Mouse (Mus musculus) intestine, postnatal 0 days (tissue): Measurements from ENCODE around the gene Cenpe. TPM values are rescaled to one million over a fixed set of nuclear protein-coding genes. Genes with fewer than 3 reads are reported as not detected.
"Not testable (repeated sequence)": the region's sequence is repeated elsewhere in the genome, so short reads cannot be mapped to it uniquely, and the experiment has no call there.

ENCODE experiments used
- ATAC-seq: fragments of 200-750 bp; cut with Nextera tagmentation; 2 replicates; pipeline ENCODE4 v1.8.0; 2017; ENCODE audit warnings: mild to moderate bottlenecking, moderate TSS enrichment, moderate library complexity
- H3K27ac ChIP-seq: fragments of 300-500 bp; sonication (generic); 2 replicates; pipeline ENCODE4 v1.5.1; 2014; ENCODE audit warnings: mild to moderate bottlenecking, low read depth, low read length, moderate library complexity
- H3K27me3 ChIP-seq: fragments of 300-500 bp; sonication (generic); replicated peaks from 2 replicates; pipeline ENCODE4 v1.6.1; 2014; ENCODE audit warnings: low read length, mixed read lengths; ENCODE audit not compliant: control insufficient read depth, insufficient read depth
- H3K36me3 ChIP-seq: fragments of 300-500 bp; sonication (generic); 2 replicates; pipeline ENCODE4 v1.6.1; 2014; ENCODE audit warnings: mild to moderate bottlenecking, moderate library complexity; ENCODE audit not compliant: control insufficient read depth, insufficient read depth
- H3K4me1 ChIP-seq: fragments of 300-500 bp; sonication (generic); replicated peaks from 2 replicates; pipeline ENCODE4 v1.6.1; 2014; ENCODE audit warnings: antibody characterized with exemption, low read length, mixed read lengths; ENCODE audit not compliant: control insufficient read depth, insufficient read depth
- H3K4me2 ChIP-seq: fragments of 300-500 bp; sonication (generic); replicated peaks from 2 replicates; pipeline ENCODE4 v1.6.1; 2014; ENCODE audit warnings: low read depth, mild to moderate bottlenecking, moderate library complexity
- H3K4me3 ChIP-seq: fragments of 300-500 bp; sonication (generic); 2 replicates; pipeline ENCODE4 v1.5.1; 2014; ENCODE audit warnings: low read depth, low read length
- H3K9ac ChIP-seq: fragments of 300-500 bp; sonication (generic); 2 replicates; pipeline ENCODE4 v1.6.1; 2014; ENCODE audit warnings: mild to moderate bottlenecking, low read depth, low read length
- H3K9me3 ChIP-seq: fragments of 300-500 bp; sonication (generic); 2 replicates; pipeline ENCODE4 v1.6.1; 2016; ENCODE audit warnings: mixed run types; ENCODE audit not compliant: control insufficient read depth
- CTCF ChIP-seq: sonication (generic); IDR thresholded peaks from 2 replicates; pipeline ENCODE4 v1.5.1; 2016; ENCODE audit warnings: low read depth, mild to moderate bottlenecking, control low read depth, antibody characterized with exemption, moderate library complexity
- WGBS: fragments of 180-500 bp; shearing (Covaris S2); extraction: QIAGEN DNeasy Blood & Tissue Kit; methylation state at CpG from one replicate; pipeline ENCODE4 v1.1.7; 2014; 5-methylcytosine and 5-hydroxymethylcytosine counted together
- polyA plus RNA-seq: library from polyadenylated mRNA; unstranded; fragments of >200 nt; fragmentation: Nextera tagmentation; extraction: Ambion mirVana; gene quantifications from 2 replicates; pipeline ENCODE4 v1.2.1, GENCODE M21; 2015

Gene Cenpe
- 5.4 and 5.6 TPM in 2 replicates for polyA plus RNA-seq

DNA sequence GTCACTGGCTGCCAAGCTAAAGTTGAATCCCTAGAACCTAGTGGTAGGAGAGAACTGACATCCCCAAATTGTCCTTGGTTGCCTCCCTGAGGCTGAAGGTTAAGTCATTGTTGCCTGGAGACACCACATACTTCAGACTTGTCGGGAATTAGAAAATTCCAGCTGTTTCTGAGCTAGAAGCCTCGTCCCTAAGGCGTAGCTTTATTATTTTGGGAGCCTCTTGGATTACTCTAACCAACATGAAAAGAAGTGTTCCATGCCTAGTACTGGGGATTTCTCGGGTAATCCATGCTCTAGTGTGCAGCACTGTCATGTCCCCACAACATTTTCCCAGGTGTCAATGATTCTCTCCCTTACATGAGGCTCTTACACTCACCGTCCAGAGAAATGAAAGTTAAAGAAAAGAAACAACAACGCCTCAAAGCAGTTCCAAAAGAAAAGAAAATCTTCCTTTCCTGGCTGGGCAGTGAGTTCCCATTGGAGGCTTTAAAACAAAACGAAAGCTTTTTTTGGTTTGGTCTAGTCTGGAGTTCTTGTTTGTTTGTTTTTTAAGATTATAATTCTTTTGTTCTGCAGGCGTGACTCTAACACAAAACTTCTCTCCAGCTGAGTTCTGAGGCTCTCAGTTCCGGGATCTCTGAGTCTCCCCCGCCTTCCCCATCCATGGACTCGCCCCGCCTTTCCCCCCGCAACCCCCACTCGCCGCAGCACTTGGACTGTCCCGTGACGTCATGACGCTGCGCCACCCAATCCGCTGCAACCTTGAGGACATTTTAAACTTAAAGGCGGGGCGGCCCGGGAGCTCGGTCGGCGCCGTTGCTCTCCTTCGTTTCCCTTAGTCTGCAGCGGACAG is at the start of gene Cenpe:
Gene Cenpe, plus strand, starts transcription at position 733 of the 853 bp plus-strand sequence.
- 2% methylated on average over 29 of the region's 29 CpGs for WGBS
- Histone ChIP-seq H3K9ac (peak within 1 kb of the TSS; percentile 52), H3K36me3 (peaks cover 10% of the 10 kb centered on the region; the same call in 1 of the 2 replicates), H3K9me3 (no peaks in the 10 kb centered on the region), H3K4me3 (peak within 1 kb of the TSS; percentile 88), H3K27me3 (no peaks in the 10 kb centered on the region), H3K4me1 (peaks cover 4% of the 10 kb centered on the region; the same call in 1 of the 2 replicates), H3K27ac (0 out of 2 replicates have a peak within 1 kb of the TSS, but pooled peaks have one; percentile 16), H3K4me2 (peak within 1 kb of the TSS; percentile 76)
- TF ChIP-seq CTCF, result peak; percentile 25
- ATAC-seq, result peak; percentile 95

DNA sequence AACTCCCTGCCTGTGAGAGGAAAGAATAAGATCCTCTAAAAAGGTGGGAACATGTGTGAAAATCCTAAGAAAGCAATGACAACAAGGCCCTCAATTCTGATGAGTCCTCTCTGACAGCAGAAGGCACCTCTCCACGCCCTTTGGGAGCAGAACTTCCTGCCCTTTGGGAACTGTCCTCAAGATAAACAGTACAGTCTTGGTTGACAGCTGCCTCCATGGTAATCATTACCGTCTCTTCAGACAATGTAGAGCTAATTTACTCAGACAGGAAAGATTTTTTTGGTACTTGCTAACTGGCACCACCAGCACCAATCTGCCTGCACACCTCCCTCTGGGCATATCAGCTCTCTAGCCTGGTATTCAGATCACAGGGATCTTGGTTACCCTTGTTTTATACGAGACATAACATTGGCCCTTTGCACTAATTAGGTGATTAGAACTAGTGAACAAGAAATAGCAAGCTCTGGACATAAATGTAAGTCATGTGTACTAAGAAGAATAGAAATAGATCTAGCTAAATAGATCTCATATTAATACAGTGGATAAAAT is 40.4 kb upstream of the Cenpe start:
- Histone ChIP-seq H3K4me1 (no peaks in the 10 kb centered on the region), H3K27me3 (no peaks in the 10 kb centered on the region), H3K9me3 (no peaks in the 10 kb centered on the region), H3K9ac (no peak overlapping the region), H3K27ac (no peak overlapping the region), H3K4me2 (no peak overlapping the region), H3K4me3 (no peak overlapping the region), H3K36me3 (no peaks in the 10 kb centered on the region)
- WGBS, result 51% methylated on average over 3 of the region's 3 CpGs
- no peak for ATAC-seq
- no peak for TF ChIP-seq CTCF

DNA sequence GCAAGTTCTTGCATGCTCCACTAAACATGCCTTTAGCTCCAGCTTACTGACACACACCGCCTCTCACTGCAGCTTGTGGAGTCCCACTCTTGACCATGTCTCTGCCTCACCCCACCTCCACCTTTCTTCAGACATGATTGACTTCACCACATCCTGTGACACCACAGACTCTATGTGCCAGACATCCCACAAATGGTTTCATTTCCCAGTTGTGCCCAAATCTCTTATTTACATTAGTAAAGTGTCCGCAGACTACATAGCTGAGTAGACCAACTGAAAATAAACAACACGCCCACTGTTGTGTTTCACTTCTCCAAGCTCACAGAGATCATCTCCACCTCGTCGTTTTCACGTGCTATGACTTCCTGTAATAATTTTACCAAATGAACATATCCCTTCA is 20.5 kb upstream of the Cenpe start:
- no peaks in the 10 kb centered on the region for H3K36me3 ChIP-seq
- H3K27ac ChIP-seq, result no peak overlapping the region
- H3K27me3 ChIP-seq, result no peaks in the 10 kb centered on the region
- H3K9ac ChIP-seq, result no peak overlapping the region
- no peak overlapping the region for H3K4me3 ChIP-seq
- no peak for ATAC-seq
- no peaks in the 10 kb centered on the region for H3K4me1 ChIP-seq
- no peak overlapping the region for H3K4me2 ChIP-seq
- WGBS, result 74% methylated on average over 6 of the region's 6 CpGs
- H3K9me3 ChIP-seq, result no peaks in the 10 kb centered on the region
- no peak for TF ChIP-seq CTCF

DNA sequence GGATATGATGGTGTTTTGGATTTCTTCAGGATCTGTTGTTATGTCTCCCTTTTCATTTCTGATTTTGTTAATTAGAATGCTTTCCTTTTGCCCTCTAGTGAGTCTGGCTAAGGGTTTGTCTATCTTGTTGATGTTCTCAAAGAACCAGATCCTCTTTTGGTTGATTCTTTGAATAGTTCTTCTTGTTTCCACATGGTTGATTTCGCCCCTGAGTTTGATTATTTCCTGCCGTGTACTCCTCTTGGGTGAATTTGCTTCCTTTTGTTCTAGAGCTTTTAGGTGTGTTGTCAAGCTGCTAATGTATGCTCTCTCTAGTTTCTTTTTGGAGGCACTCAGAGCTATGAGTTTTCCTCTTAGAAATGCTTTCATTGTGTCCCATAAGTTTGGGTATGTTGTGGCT is 14.3 kb upstream of the Cenpe start:
- not testable (repeated sequence) for H3K9ac ChIP-seq, H3K4me2 ChIP-seq, H3K4me1 ChIP-seq, H3K9me3 ChIP-seq, H3K4me3 ChIP-seq, H3K36me3 ChIP-seq, H3K27ac ChIP-seq, H3K27me3 ChIP-seq, ATAC-seq
- WGBS, result 87% methylated on average over 2 of the region's 2 CpGs

DNA sequence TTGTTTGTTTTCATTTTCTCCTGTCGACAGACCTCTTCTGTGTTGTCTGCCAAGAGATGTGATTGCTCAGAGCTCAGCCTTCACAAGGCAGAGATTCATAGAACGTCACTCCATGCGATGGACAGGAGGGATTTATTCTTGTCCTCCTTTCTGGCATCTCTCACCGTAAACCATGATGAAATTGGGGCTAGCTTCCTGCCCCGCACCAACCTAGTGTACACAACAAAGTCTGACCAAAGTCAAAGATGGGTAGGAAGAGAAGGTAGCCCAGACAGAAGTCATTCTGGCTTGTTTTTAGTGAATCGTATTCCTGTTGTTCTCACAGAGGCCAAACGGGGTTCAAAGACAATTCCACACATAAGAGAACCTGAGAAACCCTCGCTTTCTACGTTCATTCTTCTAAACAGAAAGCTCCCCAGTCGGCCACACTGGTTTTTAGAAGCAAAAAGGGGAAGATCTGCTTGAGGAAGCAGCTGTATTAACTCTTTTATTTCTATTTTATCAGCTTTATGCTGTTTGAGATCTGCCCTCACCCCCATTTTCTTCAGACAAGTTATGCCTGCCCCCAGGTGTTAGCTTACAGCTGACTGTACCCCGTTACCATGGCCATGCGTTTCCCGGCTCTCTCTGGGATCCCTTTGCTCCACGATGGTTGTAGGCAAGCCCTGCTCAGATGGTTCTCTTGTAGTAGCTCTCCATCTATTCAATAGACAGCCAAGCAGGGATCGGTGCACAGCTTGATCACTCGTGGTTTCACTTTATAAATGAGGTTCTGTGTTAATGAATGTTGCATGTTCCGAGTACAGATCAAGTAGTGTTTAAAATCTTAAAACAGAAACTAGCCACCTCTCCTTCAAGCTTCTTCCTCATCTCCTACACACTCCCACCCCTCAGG is 11.7 kb upstream of the Cenpe start:
- H3K9ac ChIP-seq, result no peak overlapping the region
- H3K4me1 ChIP-seq, result no peaks in the 10 kb centered on the region
- no peak for TF ChIP-seq CTCF
- no peaks in the 10 kb centered on the region for H3K27me3 ChIP-seq
- H3K9me3 ChIP-seq, result no peaks in the 10 kb centered on the region
- H3K4me3 ChIP-seq, result no peak overlapping the region
- 82% methylated on average over 17 of the region's 17 CpGs for WGBS
- no peaks in the 10 kb centered on the region for H3K36me3 ChIP-seq
- H3K27ac ChIP-seq, result no peak overlapping the region
- no peak for ATAC-seq
- no peak overlapping the region for H3K4me2 ChIP-seq

DNA sequence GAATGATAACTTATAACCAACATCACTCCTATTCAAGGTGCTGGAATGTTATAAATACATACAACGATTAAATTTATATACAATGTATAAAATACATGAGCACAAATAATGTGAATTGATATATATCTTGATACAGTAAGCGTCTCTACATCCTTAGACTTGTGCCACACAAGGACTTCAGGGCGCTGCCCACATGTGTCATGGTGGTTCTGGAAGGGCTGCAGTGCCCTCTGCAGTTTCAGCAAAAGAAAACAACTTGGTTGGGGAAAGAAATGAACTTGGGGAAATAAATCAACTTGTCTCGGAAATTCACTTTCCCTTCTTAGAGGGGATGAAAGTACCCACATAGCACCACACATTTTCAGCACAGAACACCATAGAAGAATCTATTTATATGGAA is 5.7 kb upstream of the Cenpe start:
- Histone ChIP-seq H3K9me3 (no peaks in the 10 kb centered on the region), H3K4me1 (no peaks in the 10 kb centered on the region), H3K4me2 (no peak overlapping the region), H3K9ac (no peak overlapping the region), H3K27me3 (no peaks in the 10 kb centered on the region), H3K4me3 (no peak overlapping the region), H3K27ac (no peak overlapping the region), H3K36me3 (no peaks in the 10 kb centered on the region)
- peak; percentile 79 for TF ChIP-seq CTCF
- 35% methylated on average over 4 of the region's 4 CpGs for WGBS
- no peak for ATAC-seq
